Mouse (Mus musculus): ENCODE measurements around the gene Pdzk1ip1. TPM values are rescaled to one million over a fixed set of nuclear protein-coding genes. Genes with fewer than 3 reads are reported as not detected.

Pdzk1ip1 gene
- polyA plus RNA-seq, 1 experiment, result 31.3 TPM

DNA sequence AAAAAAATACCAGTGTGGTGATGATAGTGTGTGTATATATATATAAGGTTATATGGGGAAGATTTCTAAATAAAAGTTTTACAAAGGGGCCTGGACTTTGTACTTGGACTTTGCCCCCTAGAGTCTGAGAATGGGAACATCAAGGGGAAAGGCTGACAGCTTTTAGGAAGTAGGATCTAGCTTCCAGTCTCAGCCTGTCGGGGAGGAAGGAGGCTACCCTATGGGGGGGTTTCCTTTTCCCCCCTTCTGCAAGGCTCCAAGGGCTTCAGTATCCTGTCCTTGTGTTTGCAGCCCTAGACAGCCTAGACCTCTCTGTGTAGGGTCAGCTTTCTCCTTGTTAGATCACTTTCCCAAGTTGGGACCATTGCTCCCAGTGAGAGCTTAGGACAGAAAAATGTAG is 16.8 kb upstream of the Pdzk1ip1 start:
- WGBS, result 18% methylated on average over 1 of the region's 1 CpGs
- no peak for DNase-seq (ENCODE audit: low read depth, low spot score)

DNA sequence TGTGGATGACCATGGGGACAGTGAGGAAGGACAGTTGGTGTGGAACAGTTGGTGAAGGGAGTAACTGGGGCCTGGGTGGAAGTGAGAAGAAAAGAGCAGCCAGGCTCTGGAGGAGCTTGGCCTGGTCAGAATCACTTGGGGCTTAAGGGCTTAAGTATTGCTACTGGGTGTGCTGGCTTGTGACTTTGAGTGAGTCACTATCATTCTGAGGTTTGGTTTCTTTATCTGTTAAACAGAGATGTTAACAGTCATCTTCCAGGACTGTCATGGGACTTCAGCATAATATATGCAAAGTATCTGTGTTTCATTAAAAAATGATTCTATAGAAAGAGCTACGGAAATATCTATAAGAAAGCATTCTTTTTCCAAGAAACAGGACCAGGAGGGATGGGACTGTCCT is 13.7 kb upstream of the Pdzk1ip1 start:
- WGBS, result 86% methylated on average over 1 of the region's 1 CpGs

DNA sequence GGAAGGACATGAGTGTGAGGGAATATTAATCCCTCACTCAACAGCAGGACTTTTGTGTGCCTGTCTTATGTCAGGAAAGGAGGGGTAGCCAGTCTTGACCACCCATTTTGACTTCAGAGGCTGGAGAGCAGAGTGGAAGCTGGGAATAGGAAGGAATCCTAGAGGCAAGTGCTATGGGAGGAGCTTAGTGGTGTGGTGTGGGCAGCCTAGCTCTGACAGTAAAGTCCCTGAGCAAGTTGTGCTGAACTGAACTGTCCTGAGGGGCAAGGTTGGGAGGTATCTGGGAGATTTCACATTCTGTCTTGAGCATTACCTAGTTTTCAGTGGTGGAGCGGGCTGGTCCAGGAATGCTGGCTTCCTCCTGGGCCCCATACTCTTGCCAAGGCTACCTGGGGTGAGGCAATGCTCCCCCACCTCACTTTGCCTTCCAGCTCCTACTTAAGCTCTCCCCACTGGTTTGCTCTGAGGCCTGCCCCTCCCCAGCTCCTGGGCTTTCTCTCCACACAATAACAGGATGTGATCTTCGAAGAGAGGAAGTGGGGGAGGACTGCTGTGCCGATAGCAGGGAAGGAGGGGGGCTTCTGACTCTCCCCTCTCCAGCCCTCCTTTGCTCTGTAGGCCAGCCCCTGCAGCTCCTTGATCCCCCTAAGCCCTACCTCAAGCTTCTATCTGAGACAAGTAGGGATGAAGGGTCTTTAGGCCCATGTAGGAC is 13.1 kb upstream of the Pdzk1ip1 start:
- DNase-seq (ENCODE audit: low read depth, low spot score), result no peak
- 65% methylated on average over 3 of the region's 3 CpGs for WGBS

More for the DNA sequence above, 13.7 kb upstream of the Pdzk1ip1 start:
- DNase-seq (ENCODE audit: low read depth, low spot score), result no peak

DNA sequence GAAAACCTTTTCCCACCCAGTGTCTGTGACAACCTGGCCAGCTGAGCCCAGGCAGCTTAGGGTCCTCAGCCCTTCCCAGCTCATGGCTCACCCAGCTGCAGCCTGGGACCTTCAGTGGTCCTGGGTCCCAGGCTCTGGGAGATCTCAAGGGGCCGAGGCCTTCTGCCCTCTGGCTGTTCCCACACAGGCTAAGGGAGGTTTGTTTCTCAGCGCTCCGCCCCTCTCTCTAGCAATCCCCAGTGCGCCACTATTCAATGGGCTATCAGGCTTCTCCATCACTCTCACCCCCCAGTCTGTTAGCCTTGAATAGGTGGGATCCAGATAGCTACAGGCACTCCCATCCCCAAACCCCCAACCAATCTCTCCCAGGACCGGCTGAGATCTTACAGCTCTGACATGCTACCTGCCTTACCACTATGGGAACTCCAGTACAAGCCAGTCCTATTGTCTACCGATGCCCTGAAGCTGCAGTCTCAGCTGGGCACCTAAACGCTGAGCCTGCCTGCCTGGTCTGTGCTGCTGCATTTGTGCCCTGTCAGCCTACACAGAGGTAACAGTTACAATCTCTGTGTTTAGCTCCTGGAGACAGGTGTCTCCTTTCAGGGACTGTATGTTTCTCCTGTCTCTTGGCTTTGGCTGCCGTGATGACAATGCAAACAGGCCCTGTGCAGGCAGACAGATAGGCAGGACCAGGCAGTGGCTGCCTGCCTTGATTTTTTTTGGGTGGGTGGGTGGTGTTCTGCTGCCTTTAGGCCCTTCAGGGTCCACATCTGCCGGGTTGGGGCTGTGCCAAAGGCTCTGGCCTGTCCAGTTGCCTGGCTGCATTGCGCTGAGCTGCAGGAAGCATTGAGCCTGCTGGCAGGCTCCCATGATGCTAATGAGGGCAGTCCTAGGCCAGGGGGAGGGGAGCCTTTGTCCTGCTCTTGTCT is 9.4 kb upstream of the Pdzk1ip1 start:
- DNase-seq (ENCODE audit: low read depth, low spot score), result no peak
- 54% methylated on average over 10 of the region's 10 CpGs for WGBS

DNA sequence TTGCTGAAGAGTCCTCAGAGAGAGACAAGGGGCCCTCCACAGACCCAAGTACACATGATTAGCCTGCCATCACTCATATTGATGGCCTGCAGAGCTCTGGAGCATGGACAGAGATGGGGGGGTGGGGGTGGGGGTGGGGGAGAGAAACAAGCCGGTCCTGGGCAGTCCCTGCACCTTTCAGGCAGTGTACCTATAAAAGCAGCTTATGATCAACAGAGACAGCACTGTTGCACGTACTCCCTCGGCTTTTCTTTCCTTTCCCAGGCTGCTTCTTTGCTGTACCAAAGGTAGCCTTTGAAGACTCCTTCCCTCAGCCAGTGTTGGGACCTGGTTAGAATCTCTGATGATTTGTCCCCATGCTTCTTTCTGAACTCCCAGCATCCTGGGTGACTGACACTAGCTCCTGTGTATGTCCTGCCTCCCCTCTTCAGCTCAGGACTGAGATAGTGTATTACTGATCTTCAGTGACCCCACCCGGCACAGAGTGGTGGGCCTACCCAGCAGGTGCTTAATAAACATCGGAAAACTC is 8.6 kb upstream of the Pdzk1ip1 start:
- no peak for DNase-seq (ENCODE audit: low read depth, low spot score)
- 40% methylated on average over 5 of the region's 5 CpGs for WGBS

DNA sequence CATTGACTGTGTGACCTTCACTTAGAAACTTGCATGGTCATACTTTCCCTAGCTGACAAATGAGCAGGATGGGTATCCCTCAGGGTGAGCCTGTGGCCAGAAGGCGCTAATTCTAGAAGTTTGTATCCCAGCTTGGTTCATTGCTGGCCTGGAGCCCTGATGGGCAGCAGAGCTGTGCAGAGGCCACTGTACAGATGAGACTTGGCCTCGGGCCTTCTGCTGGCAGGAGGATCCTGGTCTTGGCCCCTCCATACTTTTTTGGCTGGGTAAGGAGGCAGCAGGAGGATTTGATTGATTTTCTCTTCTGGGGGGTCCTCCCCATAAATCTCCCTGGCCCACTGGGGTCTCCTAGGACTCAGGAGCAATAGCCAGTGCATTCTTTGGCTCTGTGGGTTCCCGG is 5.5 kb upstream of the Pdzk1ip1 start:
- DNase-seq (ENCODE audit: low read depth, low spot score), result no peak
- 81% methylated on average over 3 of the region's 3 CpGs for WGBS

DNA sequence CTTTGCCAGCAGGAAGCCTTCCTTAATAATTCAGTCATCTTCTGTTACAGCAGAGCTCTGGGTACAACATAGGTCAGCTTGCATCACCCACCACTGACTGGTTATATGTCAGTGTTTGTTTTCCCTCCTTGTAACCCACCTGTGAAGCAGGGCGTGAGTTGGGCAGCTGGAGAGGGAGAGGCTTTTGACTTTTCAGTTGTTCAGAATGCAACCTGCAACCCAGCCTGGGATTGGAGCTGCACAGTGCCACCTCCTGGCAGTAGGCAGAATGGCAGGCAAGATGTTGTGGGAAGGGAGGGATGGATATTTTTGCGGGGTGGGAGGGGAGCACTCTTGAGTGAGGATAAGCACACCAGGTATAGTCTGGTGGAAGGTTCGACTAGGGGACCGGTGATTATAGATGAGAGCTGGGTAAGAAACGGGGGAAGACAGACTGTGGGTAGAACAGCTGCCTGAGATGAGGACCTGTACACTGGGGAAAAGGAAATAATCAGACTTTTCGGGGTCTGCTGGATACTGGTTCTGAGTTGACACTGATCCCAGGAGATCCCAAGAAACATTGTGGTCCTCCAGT is 2.9 kb upstream of the Pdzk1ip1 start:
- WGBS, result 14% methylated on average over 6 of the region's 6 CpGs

DNA sequence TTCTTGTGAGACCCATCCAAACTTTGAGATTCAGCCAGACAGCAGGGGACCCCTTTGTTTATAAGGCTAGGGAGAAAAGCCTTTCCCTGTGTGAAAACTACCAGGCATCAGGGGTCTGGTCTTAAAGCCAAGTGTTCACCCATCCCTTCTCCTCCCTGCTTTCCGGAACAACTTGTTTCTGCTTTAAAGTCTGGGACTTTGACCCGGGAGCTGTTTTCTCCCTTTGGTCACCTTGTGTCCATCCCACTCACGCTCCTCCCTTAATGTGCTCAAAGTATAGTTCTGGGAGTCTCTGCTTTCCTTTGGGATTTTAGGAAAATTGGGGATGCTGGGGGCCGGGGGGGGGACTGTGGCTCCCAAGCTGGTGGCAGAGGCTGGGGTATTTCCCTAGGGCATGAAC is 2.3 kb upstream of the Pdzk1ip1 start:
- 41% methylated on average over 4 of the region's 4 CpGs for WGBS
- no peak for DNase-seq (ENCODE audit: low read depth, low spot score)

More for the DNA sequence above, 2.9 kb upstream of the Pdzk1ip1 start:
- DNase-seq (ENCODE audit: low read depth, low spot score), result no peak

DNA sequence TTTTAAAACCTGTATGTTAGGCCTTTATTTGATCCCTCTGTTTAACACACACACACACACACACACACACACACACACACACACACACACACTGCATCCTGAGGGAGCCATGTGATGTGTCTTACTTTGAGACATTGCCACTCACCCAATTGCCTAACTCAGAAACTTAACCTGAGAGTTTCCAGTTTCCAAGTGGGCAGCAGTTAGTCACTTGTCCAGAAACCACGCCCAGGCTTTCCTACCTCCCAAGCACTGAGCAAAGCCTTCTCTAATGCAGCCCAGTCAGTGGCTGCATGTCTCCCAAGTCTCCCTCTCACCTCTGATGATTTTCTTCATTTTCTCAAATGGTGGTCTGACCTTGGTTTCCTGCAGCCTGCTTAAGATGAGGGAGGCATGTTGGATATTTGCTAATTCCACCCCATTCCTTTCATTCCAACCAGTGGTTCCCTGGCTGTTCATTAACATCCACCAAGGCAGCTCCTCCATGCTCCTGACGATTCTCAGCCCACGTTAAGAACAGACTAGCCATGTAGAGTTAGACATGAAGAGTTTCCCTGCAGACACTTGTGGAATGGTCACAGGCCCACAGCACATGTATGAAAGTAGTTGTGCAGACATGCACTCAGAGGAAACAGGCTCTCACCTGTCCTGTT is 1.6 kb upstream of the Pdzk1ip1 start:
- WGBS, result 33% methylated on average over 3 of the region's 3 CpGs
- DNase-seq (ENCODE audit: low read depth, low spot score), result no peak

DNA sequence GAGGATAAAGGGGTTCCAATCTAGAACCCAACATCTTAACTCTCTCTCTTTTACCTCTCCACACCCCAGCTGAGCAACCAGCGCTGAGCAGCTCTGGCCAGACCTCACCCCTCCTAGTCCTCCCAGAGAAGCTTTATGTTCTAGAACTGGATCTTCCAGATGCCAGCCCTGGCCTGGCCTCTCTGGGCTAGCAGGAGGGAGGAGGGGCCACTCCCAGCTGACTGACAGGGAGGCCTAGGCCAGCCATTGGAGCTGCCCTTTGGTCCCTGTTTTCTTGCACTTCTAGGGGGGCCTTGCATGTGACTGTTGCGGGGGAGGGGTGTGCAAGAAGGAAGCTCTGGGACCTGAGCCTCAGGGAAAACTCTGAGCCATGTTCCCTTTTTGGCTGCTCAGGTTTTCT is 2.1 kb downstream of the Pdzk1ip1 start:
- no peak for DNase-seq (ENCODE audit: low read depth, low spot score)
- 24% methylated on average over 2 of the region's 2 CpGs for WGBS

DNA sequence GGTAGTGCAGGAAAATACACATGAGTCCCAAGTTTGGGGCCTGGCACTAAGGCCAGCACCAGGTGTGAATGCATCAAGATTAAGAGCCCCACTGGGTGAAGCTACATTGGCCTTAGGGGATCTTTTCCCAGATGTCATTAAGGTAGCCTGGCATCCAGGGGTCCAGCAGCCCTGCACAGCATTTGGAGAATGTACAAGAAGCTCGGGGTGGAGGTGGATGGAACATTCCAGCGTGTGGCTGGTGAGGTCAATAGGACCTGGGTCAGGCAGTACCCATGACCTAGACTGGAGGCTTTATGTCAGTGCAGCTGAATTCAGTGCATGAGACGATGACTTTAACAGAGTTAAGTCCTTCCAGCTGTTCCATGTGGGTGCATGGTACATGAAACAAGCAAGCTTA is 3.3 kb downstream of the Pdzk1ip1 start:
- 83% methylated on average over 3 of the region's 3 CpGs for WGBS
- DNase-seq (ENCODE audit: low read depth, low spot score), result no peak

DNA sequence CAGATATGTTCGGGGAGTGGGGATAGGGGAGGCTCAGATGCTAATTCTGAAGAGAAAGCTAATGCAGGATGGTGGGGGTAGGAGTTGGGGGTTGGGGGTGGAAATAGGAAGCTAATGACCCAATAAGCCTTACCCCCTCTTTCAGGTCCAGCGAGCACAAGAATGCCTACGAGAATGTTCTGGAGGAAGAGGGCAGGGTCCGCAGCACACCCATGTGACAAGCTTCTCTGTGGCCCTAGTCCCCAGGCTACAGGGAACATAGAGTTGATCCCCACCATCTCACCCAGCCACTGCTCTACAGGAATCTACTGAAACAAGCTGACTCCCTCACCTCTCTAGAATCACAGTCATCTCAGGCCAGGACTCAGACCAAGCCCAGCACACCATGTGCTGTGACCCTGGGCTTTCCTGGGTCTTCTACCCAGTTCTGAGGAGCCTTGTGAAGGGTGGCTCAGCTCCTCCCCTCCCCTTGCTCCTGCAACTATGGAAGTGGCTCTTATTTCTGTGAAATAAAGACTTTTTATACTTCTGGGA is 4.9 kb downstream of the Pdzk1ip1 start:
- 88% methylated on average over 4 of the region's 4 CpGs for WGBS
- no peak for DNase-seq (ENCODE audit: low read depth, low spot score)

DNA sequence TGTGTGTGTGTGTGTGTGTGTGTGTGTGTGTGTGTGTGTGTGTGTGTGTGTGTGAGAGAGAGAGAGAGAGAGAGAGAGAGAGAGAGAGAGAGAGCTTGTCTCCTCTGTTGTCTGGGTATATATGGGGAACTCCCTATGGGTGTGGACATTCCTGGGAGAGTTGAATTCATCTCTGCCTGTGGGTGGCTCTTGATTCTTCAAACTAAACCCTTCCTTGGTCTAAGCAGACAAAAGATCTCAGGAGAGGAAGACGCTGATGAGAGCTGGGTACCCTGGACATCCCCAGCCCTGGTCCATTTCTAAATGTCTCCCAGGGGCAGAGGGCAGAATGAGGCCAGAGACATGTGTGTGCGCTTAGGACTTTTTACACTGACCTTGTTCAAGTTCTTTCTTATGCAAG is 5.5 kb downstream of the Pdzk1ip1 start:
- 71% methylated on average over 2 of the region's 2 CpGs for WGBS
- no peak for DNase-seq (ENCODE audit: low read depth, low spot score)

DNA sequence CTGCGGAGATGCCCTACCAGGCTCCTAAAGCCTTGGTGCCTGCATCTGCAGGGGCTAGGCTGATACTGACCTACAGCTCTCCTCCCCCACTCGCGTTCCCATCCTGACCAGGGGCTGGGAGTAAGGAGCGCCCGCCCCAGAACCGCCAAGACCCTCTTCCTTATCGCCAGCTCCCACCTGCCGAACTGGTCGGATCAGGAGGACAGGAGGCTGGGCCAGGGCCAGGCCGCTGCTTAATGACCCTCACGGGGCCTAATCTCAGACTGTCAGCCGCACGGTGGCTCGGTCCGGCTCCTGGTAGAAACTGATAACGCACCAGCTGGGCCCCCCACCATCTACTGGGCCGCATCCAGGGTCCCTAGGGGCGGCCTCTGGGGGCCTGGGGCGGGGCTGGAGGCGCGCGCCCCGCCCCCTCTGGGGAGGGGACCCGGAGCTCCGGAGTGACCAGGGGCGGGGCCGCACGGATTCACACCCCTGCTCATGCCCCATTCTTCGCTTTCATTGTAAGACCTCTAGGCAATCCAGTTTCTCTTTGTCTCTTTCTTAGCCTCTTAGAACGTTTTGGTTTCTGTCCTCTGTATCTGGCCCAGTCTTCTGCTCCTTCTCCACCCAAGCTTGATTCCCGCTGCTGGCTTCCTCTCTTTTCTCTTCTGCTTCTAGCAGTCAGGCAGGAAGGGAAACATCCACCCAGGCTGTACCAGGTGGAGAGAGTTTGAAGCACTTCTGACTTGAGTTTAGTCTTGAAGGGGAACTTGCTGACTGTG is 7.3 kb downstream of the Pdzk1ip1 start:
- 1% methylated on average over 30 of the region's 31 CpGs for WGBS
- no peak for DNase-seq (ENCODE audit: low read depth, low spot score)

DNA sequence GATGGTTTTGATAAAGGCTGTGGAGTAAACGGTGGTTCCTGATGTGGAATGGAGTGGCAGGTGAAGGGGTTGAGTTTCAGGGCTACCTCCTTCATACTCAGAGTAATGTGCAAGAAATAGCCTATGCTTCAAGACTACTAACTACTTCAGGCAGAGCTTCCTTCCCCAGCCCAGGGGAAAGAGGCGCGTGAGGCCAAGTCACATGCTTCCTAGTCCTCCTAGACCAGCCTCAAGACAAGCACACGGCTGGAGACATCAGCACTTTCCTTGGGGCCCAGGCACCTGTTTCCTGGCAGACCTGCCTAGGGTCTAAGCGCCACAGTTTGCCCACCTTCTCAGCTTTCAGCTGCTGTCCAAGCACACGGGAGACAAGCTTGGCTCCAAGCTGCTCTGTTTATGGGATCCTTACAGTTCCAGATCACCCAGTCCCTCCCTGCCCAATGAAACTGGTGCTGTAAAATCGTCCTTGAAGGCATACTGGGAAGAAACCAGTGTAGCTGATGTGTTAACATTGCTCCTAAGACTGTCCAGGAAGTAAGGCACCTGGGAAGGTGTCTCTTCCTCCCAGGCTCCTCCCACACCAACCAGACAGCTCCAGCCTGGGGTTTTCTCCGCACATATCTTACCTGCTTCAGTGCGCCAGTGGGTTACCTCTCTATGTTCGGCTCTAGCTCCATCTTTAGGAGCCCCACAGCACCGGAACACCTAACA is 8.1 kb downstream of the Pdzk1ip1 start:
- 9% methylated on average over 11 of the region's 11 CpGs for WGBS
- peak; percentile 67 for DNase-seq (ENCODE audit: low read depth, low spot score)

DNA sequence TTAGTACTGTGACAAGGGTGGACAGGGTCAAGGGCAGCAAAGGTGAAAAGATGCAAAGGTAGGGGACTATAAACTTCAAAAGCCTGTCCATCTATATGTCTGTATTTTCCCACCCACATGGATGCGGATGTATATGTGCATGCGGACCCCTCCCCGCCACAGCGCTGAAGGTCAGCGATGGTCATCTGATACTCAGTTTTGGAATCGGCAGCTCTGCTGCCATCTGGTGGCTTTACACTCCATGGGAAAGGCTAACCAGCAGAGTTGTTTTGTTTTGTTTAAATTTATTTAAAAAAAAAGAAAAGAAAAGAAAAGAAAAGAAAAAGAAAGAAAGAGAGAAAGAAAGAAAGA is 8.6 kb downstream of the Pdzk1ip1 start:
- WGBS, result under 1% methylated on average over 6 of the region's 6 CpGs
- no peak for DNase-seq (ENCODE audit: low read depth, low spot score)

DNA sequence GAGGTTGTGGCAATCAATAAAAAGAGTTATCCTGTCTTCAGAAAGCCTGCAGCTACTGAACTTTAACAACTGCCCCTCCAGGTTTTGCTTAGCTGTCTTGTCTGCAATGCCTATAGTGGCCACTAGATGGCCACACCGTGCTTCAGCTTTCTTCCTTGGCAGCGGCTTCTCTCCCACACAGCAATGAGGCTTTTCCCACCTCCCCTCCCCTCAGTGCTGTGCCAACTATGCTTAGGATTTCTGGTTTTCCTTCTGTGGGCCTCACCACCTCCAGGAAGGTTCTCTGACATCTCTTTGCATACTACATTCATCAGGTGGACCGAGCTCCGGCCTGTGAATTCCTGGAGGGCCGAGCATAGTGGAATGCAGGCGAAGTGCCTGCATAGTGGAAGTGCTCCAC is 13.2 kb downstream of the Pdzk1ip1 start:
- no peak for DNase-seq (ENCODE audit: low read depth, low spot score)
- whole genome bisulfite sequencing, result 45% methylated on average over 6 of the region's 6 CpGs

DNA sequence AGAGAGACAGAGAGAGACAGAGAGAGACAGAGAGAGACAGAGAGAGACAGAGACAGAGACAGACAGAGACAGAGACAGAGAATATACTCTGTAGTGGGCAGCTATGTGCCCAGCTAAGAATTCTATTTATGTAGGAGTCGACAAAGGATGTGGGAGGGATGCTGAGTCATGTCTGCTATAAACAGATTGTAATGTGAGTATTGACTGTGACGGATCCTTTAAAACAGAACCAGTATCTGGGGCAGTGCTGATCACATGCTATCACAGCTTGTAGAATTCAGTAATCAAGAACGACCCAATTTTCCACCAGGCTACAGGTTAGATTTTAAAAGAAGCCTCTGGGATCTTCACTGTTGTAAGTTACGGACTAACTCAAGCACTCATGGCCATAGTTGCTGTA is 15.0 kb downstream of the Pdzk1ip1 start:
- 31% methylated on average over 4 of the region's 4 CpGs for WGBS

More for the DNA sequence above, 15.0 kb downstream of the Pdzk1ip1 start:
- DNase-seq (ENCODE audit: low read depth, low spot score), result no peak

All from large intestine, adult 2 months (tissue).